Mouse (Mus musculus) neural tube, embryonic 13.5 days (tissue): ENCODE results near the gene Pkp2. TPM values are rescaled to one million over a fixed set of nuclear protein-coding genes. Genes with fewer than 3 reads are reported as not detected.
"Not testable (repeated sequence)": the region's sequence is repeated elsewhere in the genome, so short reads cannot be mapped to it uniquely, and the experiment has no call there.

ENCODE experiments used
- ATAC-seq: fragments of 200-750 bp; cut with Nextera tagmentation; 2 replicates; pipeline ENCODE4 v1.8.0; 2017; ENCODE audit warnings: low read depth, mild to moderate bottlenecking, moderate TSS enrichment, moderate library complexity
- H3K27ac ChIP-seq: fragments of 300-500 bp; sonication (generic); replicated peaks from 2 replicates; pipeline ENCODE4 v1.5.1; 2015; ENCODE audit warnings: moderate library complexity, mild to moderate bottlenecking, inconsistent platforms
- H3K27me3 ChIP-seq: fragments of 300-500 bp; sonication (generic); 2 replicates; pipeline ENCODE4 v1.6.1; 2015; ENCODE audit warnings: mild to moderate bottlenecking, inconsistent platforms
- H3K36me3 ChIP-seq: fragments of 300-500 bp; sonication (generic); 2 replicates; pipeline ENCODE4 v1.6.1; 2015; ENCODE audit warnings: mild to moderate bottlenecking, inconsistent platforms
- H3K4me1 ChIP-seq: fragments of 300-500 bp; sonication (generic); replicated peaks from 2 replicates; pipeline ENCODE4 v1.6.1; 2015; ENCODE audit warnings: inconsistent platforms
- H3K4me2 ChIP-seq: fragments of 300-500 bp; sonication (generic); 2 replicates; pipeline ENCODE4 v1.6.1; 2015; ENCODE audit warnings: inconsistent platforms, mild to moderate bottlenecking, moderate library complexity
- H3K4me3 ChIP-seq: fragments of 300-500 bp; sonication (generic); 2 replicates; pipeline ENCODE4 v1.5.1; 2015; ENCODE audit warnings: mild to moderate bottlenecking, inconsistent platforms
- H3K9ac ChIP-seq: fragments of 300-500 bp; sonication (generic); 2 replicates; pipeline ENCODE4 v1.6.1; 2015; ENCODE audit warnings: moderate library complexity, mild to moderate bottlenecking, inconsistent platforms
- H3K9me3 ChIP-seq: fragments of 300-500 bp; sonication (generic); 2 replicates; pipeline ENCODE4 v1.6.1; 2016; ENCODE audit warnings: inconsistent platforms
- WGBS: fragments of 180-500 bp; shearing (Covaris S2); methylation state at CpG from one replicate; pipeline ENCODE4 v1.1.7; 2015; 5-methylcytosine and 5-hydroxymethylcytosine counted together
- polyA plus RNA-seq: library from polyadenylated mRNA; unstranded; fragments of >200 nt; fragmentation: Nextera tagmentation; extraction: Ambion mirVana; gene quantifications from 2 replicates; pipeline ENCODE4 v1.2.1, GENCODE M21; 2015

Gene Pkp2
- polyA plus RNA-seq, 1 experiment from 2014 or later, result 2.1 TPM

- Histone ChIP-seq H3K27ac (no peak overlapping the region), H3K4me1 (no peaks in the 10 kb centered on the region), H3K4me2 (no peak overlapping the region), H3K4me3 (no peak overlapping the region), H3K9ac (no peak overlapping the region), H3K27me3 (no peaks in the 10 kb centered on the region), H3K36me3 (no peaks in the 10 kb centered on the region), H3K9me3 (no peaks in the 10 kb centered on the region)
- WGBS, result 93% methylated on average over 5 of the region's 5 CpGs
- no peak for ATAC-seq
Measured at GRCm38 (mm10) chr16:16230439-16230838, 17.3 kb downstream of the Pkp2 start.

- 92% methylated on average over 2 of the region's 2 CpGs for WGBS
- Histone ChIP-seq H3K36me3 (no peaks in the 10 kb centered on the region), H3K4me2 (no peak overlapping the region), H3K9ac (no peak overlapping the region), H3K9me3 (no peaks in the 10 kb centered on the region), H3K4me3 (no peak overlapping the region), H3K27me3 (no peaks in the 10 kb centered on the region), H3K27ac (no peak overlapping the region), H3K4me1 (no peaks in the 10 kb centered on the region)
- no peak for ATAC-seq
Measured at GRCm38 (mm10) chr16:16233919-16234318, 20.8 kb downstream of the Pkp2 start.

- H3K4me1 ChIP-seq, H3K9me3 ChIP-seq, H3K4me3 ChIP-seq, H3K4me2 ChIP-seq, H3K27me3 ChIP-seq, H3K27ac ChIP-seq, ATAC-seq, H3K9ac ChIP-seq, H3K36me3 ChIP-seq: not testable (repeated sequence)
- WGBS, result 89% methylated on average over 9 of the region's 9 CpGs
Measured at GRCm38 (mm10) chr16:16236681-16237080, 23.6 kb downstream of the Pkp2 start.

- Histone ChIP-seq H3K27ac (no peak overlapping the region), H3K27me3 (no peaks in the 10 kb centered on the region), H3K4me3 (no peak overlapping the region), H3K4me2 (no peak overlapping the region), H3K36me3 (no peaks in the 10 kb centered on the region), H3K4me1 (no peaks in the 10 kb centered on the region), H3K9ac (no peak overlapping the region), H3K9me3 (no peaks in the 10 kb centered on the region)
- 82% methylated on average over 2 of the region's 2 CpGs for WGBS
- no peak for ATAC-seq
Measured at GRCm38 (mm10) chr16:16238356-16238755, 25.2 kb downstream of the Pkp2 start.

- no peak overlapping the region for H3K4me2 ChIP-seq
- 63% methylated on average over 2 of the region's 2 CpGs for whole genome bisulfite sequencing
- no peaks in the 10 kb centered on the region for H3K36me3 ChIP-seq
- no peaks in the 10 kb centered on the region for H3K4me1 ChIP-seq
- no peak overlapping the region for H3K27ac ChIP-seq
- no peaks in the 10 kb centered on the region for H3K27me3 ChIP-seq
- ATAC-seq, result no peak
- no peak overlapping the region for H3K4me3 ChIP-seq
- H3K9ac ChIP-seq, result no peak overlapping the region
- H3K9me3 ChIP-seq, result no peaks in the 10 kb centered on the region
Measured at GRCm38 (mm10) chr16:16244711-16245110, 31.6 kb downstream of the Pkp2 start.

- no peak overlapping the region for H3K9ac ChIP-seq
- H3K27ac ChIP-seq, result no peak overlapping the region
- no peaks in the 10 kb centered on the region for H3K9me3 ChIP-seq
- H3K27me3 ChIP-seq, result no peaks in the 10 kb centered on the region
- no peaks in the 10 kb centered on the region for H3K4me1 ChIP-seq
- ATAC-seq, result no peak
- WGBS, result 82% methylated on average over 2 of the region's 2 CpGs
- no peak overlapping the region for H3K4me2 ChIP-seq
- no peaks in the 10 kb centered on the region for H3K36me3 ChIP-seq
- no peak overlapping the region for H3K4me3 ChIP-seq
Measured at GRCm38 (mm10) chr16:16250470-16250869, 37.4 kb downstream of the Pkp2 start.

GRCm38 (mm10) chr16:16253326-16254074, 40.4 kb downstream of the Pkp2 start:
- Histone ChIP-seq H3K4me1 (peaks cover 7% of the 10 kb centered on the region), H3K9me3 (no peaks in the 10 kb centered on the region), H3K27ac (no peak overlapping the region), H3K36me3 (no peaks in the 10 kb centered on the region), H3K9ac (no peak overlapping the region), H3K4me3 (no peak overlapping the region), H3K27me3 (no peaks in the 10 kb centered on the region), H3K4me2 (no peak overlapping the region)
- WGBS, result 20% methylated on average over 4 of the region's 4 CpGs
- ATAC-seq, result no peak

GRCm38 (mm10) chr16:16255217-16255616, 42.1 kb downstream of the Pkp2 start:
- no peak overlapping the region for H3K9ac ChIP-seq
- H3K27ac ChIP-seq, result no peak overlapping the region
- no peak overlapping the region for H3K4me3 ChIP-seq
- no peak for ATAC-seq
- no peak overlapping the region for H3K4me2 ChIP-seq
- H3K27me3 ChIP-seq, result no peaks in the 10 kb centered on the region
- WGBS, result 54% methylated on average over 1 of the region's 1 CpGs
- no peaks in the 10 kb centered on the region for H3K36me3 ChIP-seq
- peaks cover 7% of the 10 kb centered on the region for H3K4me1 ChIP-seq
- H3K9me3 ChIP-seq, result no peaks in the 10 kb centered on the region

GRCm38 (mm10) chr16:16255874-16256273, 42.8 kb downstream of the Pkp2 start:
- 12% methylated on average over 7 of the region's 7 CpGs for WGBS
- no peak overlapping the region for H3K4me3 ChIP-seq
- no peaks in the 10 kb centered on the region for H3K36me3 ChIP-seq
- H3K27ac ChIP-seq, result no peak overlapping the region
- H3K4me2 ChIP-seq, result no peak overlapping the region
- no peaks in the 10 kb centered on the region for H3K27me3 ChIP-seq
- H3K9me3 ChIP-seq, result no peaks in the 10 kb centered on the region
- no peak for ATAC-seq
- H3K4me1 ChIP-seq, result peaks cover 7% of the 10 kb centered on the region
- H3K9ac ChIP-seq, result no peak overlapping the region

- peaks cover 7% of the 10 kb centered on the region for H3K4me1 ChIP-seq
- no peak for ATAC-seq
- no peaks in the 10 kb centered on the region for H3K27me3 ChIP-seq
- H3K27ac ChIP-seq, result no peak overlapping the region
- 70% methylated on average over 1 of the region's 1 CpGs for WGBS
- H3K36me3 ChIP-seq, result no peaks in the 10 kb centered on the region
- H3K4me3 ChIP-seq, result no peak overlapping the region
- H3K9ac ChIP-seq, result no peak overlapping the region
- H3K4me2 ChIP-seq, result no peak overlapping the region
- H3K9me3 ChIP-seq, result no peaks in the 10 kb centered on the region
Measured at GRCm38 (mm10) chr16:16256672-16257071, 43.6 kb downstream of the Pkp2 start.

GRCm38 (mm10) chr16:16260882-16261281, 47.8 kb downstream of the Pkp2 start:
- Histone ChIP-seq H3K4me1 (peaks cover 3% of the 10 kb centered on the region), H3K9me3 (no peaks in the 10 kb centered on the region), H3K27me3 (no peaks in the 10 kb centered on the region), H3K4me3 (no peak overlapping the region), H3K4me2 (no peak overlapping the region), H3K27ac (no peak overlapping the region), H3K9ac (no peak overlapping the region), H3K36me3 (no peaks in the 10 kb centered on the region)
- 93% methylated on average over 5 of the region's 5 CpGs for WGBS
- no peak for ATAC-seq

- H3K27ac ChIP-seq, result no peak overlapping the region
- H3K9me3 ChIP-seq, result no peaks in the 10 kb centered on the region
- H3K27me3 ChIP-seq, result no peaks in the 10 kb centered on the region
- H3K9ac ChIP-seq, result no peak overlapping the region
- no peak overlapping the region for H3K4me2 ChIP-seq
- no peak overlapping the region for H3K4me3 ChIP-seq
- no peaks in the 10 kb centered on the region for H3K4me1 ChIP-seq
- WGBS, result 90% methylated on average over 6 of the region's 6 CpGs
- ATAC-seq, result no peak
- H3K36me3 ChIP-seq, result no peaks in the 10 kb centered on the region
Measured at GRCm38 (mm10) chr16:16261481-16261880, 48.4 kb downstream of the Pkp2 start.

- no peak for ATAC-seq
- no peaks in the 10 kb centered on the region for H3K4me1 ChIP-seq
- H3K4me3 ChIP-seq, result no peak overlapping the region
- WGBS, result 93% methylated on average over 3 of the region's 3 CpGs
- no peak overlapping the region for H3K27ac ChIP-seq
- no peaks in the 10 kb centered on the region for H3K36me3 ChIP-seq
- no peaks in the 10 kb centered on the region for H3K27me3 ChIP-seq
- no peak overlapping the region for H3K9ac ChIP-seq
- H3K9me3 ChIP-seq, result no peaks in the 10 kb centered on the region
- no peak overlapping the region for H3K4me2 ChIP-seq
Measured at GRCm38 (mm10) chr16:16262436-16262835, 49.3 kb downstream of the Pkp2 start.
